Mouse (Mus musculus) G1E-ER4 (cell line): ENCODE results near the gene Ankrd23. TPM values are rescaled to one million over a fixed set of nuclear protein-coding genes. Genes with fewer than 3 reads are reported as not detected.

Experiments
- GATA1 ChIP-seq: IDR thresholded peaks from one replicate; pipeline ENCODE4 v1.8.0; 2012; ENCODE audit warnings: low read length, inconsistent platforms
- polyA plus RNA-seq: library from polyadenylated mRNA; stranded (reverse); fragments of >175 nt; gene quantifications from 2 replicates; pipeline ENCODE4 v1.2.3, GENCODE M21; 2012

Ankrd23 gene
- polyA plus RNA-seq, 1 experiment, result 13.0 TPM

- no peak for TF ChIP-seq GATA1
Observed at GRCm38 (mm10) chr1:36555798-36556395, 19.2 kb upstream of the Ankrd23 start.

- TF ChIP-seq GATA1, result no peak
Observed at GRCm38 (mm10) chr1:36554633-36555399, 18.1 kb upstream of the Ankrd23 start.

- TF ChIP-seq GATA1, result no peak
Observed at GRCm38 (mm10) chr1:36552506-36552905, 15.8 kb upstream of the Ankrd23 start.

GRCm38 (mm10) chr1:36551904-36552303 is 15.2 kb upstream of the Ankrd23 start:
- no peak for TF ChIP-seq GATA1

- TF ChIP-seq GATA1, result no peak
Observed at GRCm38 (mm10) chr1:36550075-36550863, 13.6 kb upstream of the Ankrd23 start.

GRCm38 (mm10) chr1:36549491-36549890 is 12.8 kb upstream of the Ankrd23 start:
- no peak for TF ChIP-seq GATA1

GRCm38 (mm10) chr1:36548771-36549170 is 12.1 kb upstream of the Ankrd23 start:
- no peak for TF ChIP-seq GATA1

- no peak for TF ChIP-seq GATA1
Observed at GRCm38 (mm10) chr1:36547981-36548598, 11.4 kb upstream of the Ankrd23 start.

- no peak for TF ChIP-seq GATA1
Observed at GRCm38 (mm10) chr1:36546888-36547471, 10.3 kb upstream of the Ankrd23 start, which contains the start of gene Ankrd39. TSS of gene Ankrd39 (minus strand) at chr1:36547445.

- no peak for TF ChIP-seq GATA1
Observed at GRCm38 (mm10) chr1:36545845-36546600, 9.3 kb upstream of the Ankrd23 start.

GRCm38 (mm10) chr1:36545382-36545781 is 8.7 kb upstream of the Ankrd23 start:
- TF ChIP-seq GATA1, result no peak

GRCm38 (mm10) chr1:36542925-36543324 is 6.2 kb upstream of the Ankrd23 start:
- TF ChIP-seq GATA1, result no peak

GRCm38 (mm10) chr1:36541844-36542243 is 5.2 kb upstream of the Ankrd23 start:
- no peak for TF ChIP-seq GATA1

GRCm38 (mm10) chr1:36540807-36541206 is 4.1 kb upstream of the Ankrd23 start:
- TF ChIP-seq GATA1, result no peak

- TF ChIP-seq GATA1, result no peak
Observed at GRCm38 (mm10) chr1:36540132-36540531, 3.4 kb upstream of the Ankrd23 start.
